Mouse (Mus musculus) kidney, adult 2 months (tissue): ENCODE measurements around the gene Nt5dc1. TPM values are rescaled to one million over a fixed set of nuclear protein-coding genes. Genes with fewer than 3 reads are reported as not detected.
A peak's percentile ranks its signal among the peaks of the same experiment; 100 is the strongest.

Experiments
- DNase-seq: peaks from one replicate; pipeline ENCODE4 v3.0.0; 2021
- H3K27ac ChIP-seq: fragments of 200-500 bp; 2 replicates; pipeline ENCODE4 v1.5.1; 2012; ENCODE audit warnings: low read depth, low read length, control low read depth, inconsistent platforms; ENCODE audit not compliant: insufficient read depth
- H3K27me3 ChIP-seq: fragments of 200-500 bp; replicated peaks from 2 replicates; pipeline ENCODE4 v1.6.1; 2012; ENCODE audit warnings: mild to moderate bottlenecking, moderate library complexity, low read length, inconsistent platforms; ENCODE audit not compliant: control insufficient read depth, insufficient read depth
- H3K36me3 ChIP-seq: fragments of 200-500 bp; 2 replicates; pipeline ENCODE4 v1.6.1; 2012; ENCODE audit warnings: mild to moderate bottlenecking, moderate library complexity, low read length, inconsistent platforms; ENCODE audit not compliant: control insufficient read depth, insufficient read depth
- H3K4me1 ChIP-seq: fragments of 200-500 bp; 2 replicates; pipeline ENCODE4 v1.6.1; 2011; ENCODE audit warnings: low read length; ENCODE audit not compliant: control insufficient read depth, insufficient read depth
- H3K4me3 ChIP-seq: fragments of 200-500 bp; 2 replicates; pipeline ENCODE4 v1.5.1; 2011; ENCODE audit warnings: mild to moderate bottlenecking, low read depth, low read length, control low read depth; ENCODE audit not compliant: insufficient read depth
- CTCF ChIP-seq: fragments of 200-500 bp; conservative IDR thresholded peaks from 2 replicates; pipeline ENCODE4 v1.5.1; 2011; ENCODE audit warnings: low read depth, mild to moderate bottlenecking, control low read depth, low read length, moderate library complexity, mixed read lengths; ENCODE audit not compliant: insufficient read depth, insufficient read length
- POLR2A ChIP-seq: fragments of 200-500 bp; IDR thresholded peaks from one replicate; pipeline ENCODE4 v1.6.1; 2011; ENCODE audit warnings: low read depth, low read length, control low read depth
- WGBS: fragments of 180-500 bp; shearing (Covaris S2); methylation state at CpG from one replicate; pipeline ENCODE4 v1.1.7; 2018; 5-methylcytosine and 5-hydroxymethylcytosine counted together
- polyA plus RNA-seq: library from polyadenylated mRNA; depleted of rRNA; stranded (reverse); fragments of >200 nt; gene quantifications from 2 replicates; pipeline ENCODE4 v1.2.3, GENCODE M21; 2012

Nt5dc1 gene
- polyA plus RNA-seq, 1 experiment, result 13.3 TPM

DNA sequence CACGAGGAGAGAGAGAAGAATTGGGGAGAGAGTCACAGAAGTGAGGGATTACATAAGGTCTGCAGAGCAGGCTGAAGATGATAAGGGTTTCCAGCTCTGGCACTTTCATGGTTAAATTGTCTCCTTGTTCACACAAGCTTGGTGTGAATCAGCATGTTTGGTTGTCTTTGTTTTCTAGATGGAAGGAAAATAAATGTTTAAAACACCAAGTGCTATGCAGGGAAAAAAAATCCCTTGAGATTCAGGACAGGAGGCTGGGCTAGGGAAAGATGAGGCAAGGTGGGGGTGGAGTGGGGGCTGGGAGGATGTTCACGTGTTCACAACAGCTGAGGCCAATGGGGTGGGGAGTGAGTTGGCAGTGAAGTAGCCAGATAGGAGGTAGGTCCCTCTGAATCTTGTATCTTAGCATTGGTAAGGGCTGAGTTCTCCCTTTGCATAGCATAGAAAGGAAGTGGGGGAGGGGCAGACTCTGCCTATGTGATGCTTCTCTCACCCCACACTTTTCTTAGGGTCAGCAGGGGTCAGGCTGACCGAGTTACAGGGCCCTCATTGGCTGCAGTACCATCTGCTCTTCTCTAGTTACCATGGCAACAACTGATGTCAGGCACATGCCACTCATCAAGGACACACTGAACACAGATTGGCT is 101.7 kb downstream of the Nt5dc1 start:
- TF ChIP-seq POLR2A, result no peak
- no peak for TF ChIP-seq CTCF
- no peaks in the 10 kb centered on the region for H3K27me3 ChIP-seq
- H3K27ac ChIP-seq, result no peak overlapping the region
- no peak for DNase-seq
- H3K4me1 ChIP-seq, result no peaks in the 10 kb centered on the region
- no peak overlapping the region for H3K4me3 ChIP-seq
- WGBS, result 18% methylated on average over 3 of the region's 3 CpGs
- H3K36me3 ChIP-seq, result peaks cover 3% of the 10 kb centered on the region; the same call in 1 of the 2 replicates

DNA sequence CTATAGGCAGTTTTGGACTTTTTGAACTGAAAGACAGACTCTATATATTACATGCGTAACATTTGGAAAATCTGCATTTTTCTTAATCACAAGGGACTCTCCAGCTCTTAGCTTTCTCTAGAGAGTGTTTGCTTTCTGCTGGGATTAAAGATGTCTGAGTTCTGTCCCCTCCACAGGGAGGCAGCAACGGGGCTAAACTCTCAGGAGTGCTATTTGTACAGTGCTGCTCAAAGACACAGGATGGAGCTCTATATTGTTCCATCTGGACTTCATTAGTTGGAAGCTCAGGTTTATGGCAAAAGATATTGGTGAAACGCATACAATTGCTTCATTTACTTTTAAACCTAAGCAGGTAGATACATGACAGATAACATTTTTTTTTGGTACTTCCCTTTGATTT is 105.8 kb downstream of the Nt5dc1 start:
- no peak overlapping the region for H3K4me3 ChIP-seq
- no peaks in the 10 kb centered on the region for H3K27me3 ChIP-seq
- H3K4me1 ChIP-seq, result no peaks in the 10 kb centered on the region
- 84% methylated on average over 3 of the region's 3 CpGs for WGBS
- no peak overlapping the region for H3K27ac ChIP-seq
- TF ChIP-seq CTCF, result no peak
- no peak for TF ChIP-seq POLR2A
- no peak for DNase-seq
- H3K36me3 ChIP-seq, result no peaks in the 10 kb centered on the region; the same call in 1 of the 2 replicates

DNA sequence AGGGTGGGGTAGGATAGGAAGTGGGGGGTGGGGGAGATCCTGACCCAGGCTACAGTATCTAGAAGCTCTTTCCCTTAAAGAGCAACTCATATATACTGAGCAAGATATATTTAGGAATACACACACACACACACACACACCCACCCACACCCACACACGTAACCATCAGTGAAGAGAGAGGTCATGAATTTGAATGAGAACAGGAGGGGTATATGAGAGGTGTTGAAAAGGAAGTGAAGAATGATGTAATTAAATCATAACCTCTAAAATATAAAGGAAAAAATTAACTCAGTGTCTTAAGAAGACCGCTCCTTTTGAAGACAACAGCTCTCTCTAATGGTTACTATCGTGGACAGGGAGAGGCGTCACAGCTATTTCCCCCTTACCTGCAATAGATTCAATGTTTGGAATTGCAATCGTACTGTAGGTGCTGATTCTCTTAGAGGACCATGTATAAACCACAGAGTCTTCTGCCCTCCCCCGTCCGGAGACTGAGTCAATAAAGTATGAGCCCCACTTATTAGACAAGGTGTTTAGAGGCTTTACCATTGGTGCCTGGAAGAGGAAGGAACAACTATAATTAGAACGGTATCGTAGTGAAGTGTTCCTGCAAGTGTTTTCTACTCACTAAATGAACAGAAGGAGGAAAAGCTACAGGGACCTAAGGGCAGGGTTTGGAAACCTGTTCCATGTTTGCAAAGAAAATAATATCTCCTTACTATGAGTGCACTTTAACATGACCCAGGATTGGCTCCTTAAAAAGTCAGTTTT is 108.3 kb downstream of the Nt5dc1 start:
- Histone ChIP-seq H3K27me3 (no peaks in the 10 kb centered on the region), H3K36me3 (no peaks in the 10 kb centered on the region; the same call in 1 of the 2 replicates), H3K4me3 (no peak overlapping the region), H3K27ac (no peak overlapping the region), H3K4me1 (no peaks in the 10 kb centered on the region)
- DNase-seq, result no peak
- 90% methylated on average over 9 of the region's 9 CpGs for WGBS
- TF ChIP-seq CTCF (no peak), POLR2A (no peak)

DNA sequence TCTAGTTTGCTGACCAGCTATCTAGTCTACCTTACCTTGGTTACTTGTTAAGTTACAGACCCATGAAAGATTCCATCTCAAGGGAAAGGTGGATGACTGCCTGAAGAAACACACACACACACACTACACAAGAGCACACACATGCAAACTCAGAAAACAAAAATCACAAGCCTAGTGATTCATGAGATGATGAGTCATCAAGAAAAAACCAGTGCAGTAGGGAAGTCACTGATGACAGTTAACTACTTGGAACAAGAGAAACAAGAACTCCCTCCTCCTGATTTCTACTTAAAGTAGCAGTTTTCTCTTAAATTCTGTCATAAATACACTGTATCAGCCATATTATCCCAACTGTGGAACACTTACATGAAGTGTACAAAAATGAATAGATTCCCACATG is 111.3 kb downstream of the Nt5dc1 start:
- TF ChIP-seq POLR2A, result no peak
- TF ChIP-seq CTCF, result no peak

DNA sequence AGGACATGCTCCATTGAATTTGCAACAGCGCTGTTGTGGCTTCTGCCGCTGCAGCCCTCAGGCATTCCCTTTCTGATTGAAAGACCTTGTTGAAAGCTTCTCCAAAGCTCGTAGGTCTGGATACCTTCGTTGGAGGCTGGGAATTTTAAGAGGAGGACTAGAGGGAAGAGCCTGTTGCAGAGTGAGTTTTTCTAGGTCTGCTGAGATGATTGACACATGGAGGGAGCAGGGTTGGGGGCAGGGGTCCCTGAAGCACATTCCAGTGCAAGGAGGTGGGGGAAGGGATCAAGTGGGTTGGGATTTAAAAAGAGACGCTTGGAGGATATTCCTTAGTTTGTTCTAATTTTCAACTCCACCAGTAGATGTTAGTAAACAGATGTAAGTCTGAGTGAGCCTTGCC is 118.0 kb downstream of the Nt5dc1 start:
- no peak for TF ChIP-seq POLR2A
- no peak for TF ChIP-seq CTCF
- Histone ChIP-seq H3K27me3 (no peaks in the 10 kb centered on the region), H3K4me3 (no peak overlapping the region), H3K4me1 (peaks cover 8% of the 10 kb centered on the region; the same call in 1 of the 2 replicates), H3K36me3 (no peaks in the 10 kb centered on the region), H3K27ac (no peak overlapping the region)
- no peak for DNase-seq
- 43% methylated on average over 5 of the region's 5 CpGs for WGBS

More for the DNA sequence above, 111.3 kb downstream of the Nt5dc1 start:
- no peak for DNase-seq
- H3K36me3 ChIP-seq, result no peaks in the 10 kb centered on the region
- no peaks in the 10 kb centered on the region for H3K27me3 ChIP-seq
- H3K4me1 ChIP-seq, result no peaks in the 10 kb centered on the region
- H3K4me3 ChIP-seq, result no peak overlapping the region
- H3K27ac ChIP-seq, result no peak overlapping the region

DNA sequence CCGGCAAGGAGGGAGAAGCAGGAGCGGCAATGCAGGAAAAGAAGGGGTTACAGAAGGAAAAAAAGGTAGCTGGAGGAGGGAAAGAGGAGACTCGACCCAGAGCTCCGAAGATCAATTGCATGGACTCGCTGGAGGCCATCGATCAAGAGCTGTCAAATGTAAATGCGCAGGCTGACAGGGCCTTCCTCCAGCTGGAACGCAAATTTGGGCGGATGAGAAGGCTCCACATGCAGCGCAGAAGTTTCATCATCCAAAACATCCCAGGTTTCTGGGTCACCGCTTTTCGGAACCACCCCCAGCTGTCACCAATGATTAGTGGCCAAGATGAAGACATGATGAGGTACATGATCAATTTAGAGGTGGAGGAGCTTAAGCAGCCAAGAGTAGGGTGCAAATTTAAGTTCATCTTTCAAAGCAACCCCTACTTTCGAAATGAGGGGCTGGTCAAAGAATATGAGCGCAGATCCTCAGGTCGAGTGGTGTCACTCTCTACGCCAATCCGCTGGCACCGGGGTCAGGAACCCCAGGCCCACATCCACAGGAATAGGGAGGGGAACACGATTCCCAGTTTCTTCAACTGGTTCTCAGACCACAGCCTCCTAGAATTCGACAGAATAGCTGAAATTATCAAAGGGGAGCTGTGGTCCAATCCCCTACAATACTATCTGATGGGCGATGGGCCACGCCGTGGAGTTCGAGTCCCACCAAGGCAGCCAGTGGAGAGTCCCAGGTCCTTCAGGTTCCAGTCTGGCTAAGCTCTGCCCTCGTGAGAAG is 120.2 kb downstream of the Nt5dc1 start:
- no peak overlapping the region for H3K27ac ChIP-seq
- WGBS, result 48% methylated on average over 25 of the region's 25 CpGs
- H3K4me3 ChIP-seq, result peak overlapping the region; percentile 86
- peak; percentile 12 for DNase-seq
- no peaks in the 10 kb centered on the region for H3K36me3 ChIP-seq
- no peak for TF ChIP-seq POLR2A
- no peak for TF ChIP-seq CTCF
- H3K4me1 ChIP-seq, result peaks cover 8% of the 10 kb centered on the region; the same call in 1 of the 2 replicates
- H3K27me3 ChIP-seq, result no peaks in the 10 kb centered on the region
